Mouse (Mus musculus): Measurements from ENCODE around the gene Sugp2.

Gene Sugp2

GRCm38 (mm10) chr8:70234080-70234780 lies at the start of gene Sugp2, which contains the start of gene Armc6:
Sugp2 (plus strand) TSS chr8:70234226.
Armc6 (minus strand) TSS chr8:70234466.
- CTCF ChIA-PET: no interaction called here
- POLR2A ChIA-PET: interaction anchor here in 2 of 4 experiments (0.6 to 3.3 kb wide), 7 partner anchors 22 to 118 kb away, joined by 3 to 22 read pairs (median 3); partner anchors contain the start of genes Cope (in 1 of the 2), Ddx49 (in 1 of the 2), Slc25a42 (in 1 of the 2) and Upf1 (in 1 of the 2)

- ChIA-PET POLR2A (interaction anchor here in 1 of 4 experiments (0.8 to 1.5 kb wide), 2 partner anchors 15 to 23 kb away, joined by 3 to 4 read pairs; partner anchors contain the start of gene Slc25a42), CTCF (no interaction called here)
These were observed 45.3 kb upstream of the Sugp2 start for GRCm38 (mm10) chr8:70188707-70189106.

GRCm38 (mm10) chr8:70193238-70193637 lies 40.8 kb upstream of the Sugp2 start:
- ChIA-PET POLR2A (interaction anchor here in 2 of 4 experiments (0.9 to 1.9 kb wide), 3 partner anchors 10 to 49 kb away, joined by 3 to 5 read pairs (median 4); partner anchors contain the start of gene Slc25a42 (in 1 of the 2)), CTCF (interaction anchor here in 1 of 4 experiments (0.6 kb wide), 1 partner anchor 163 kb away, joined by 4 read pairs; no protein-coding TSS in a partner anchor)

- CTCF ChIA-PET: interaction anchor here in 3 of 4 experiments (0.5 to 1.1 kb wide), 4 partner anchors 11 to 106 kb away, joined by 3 to 8 read pairs (median 3); no protein-coding TSS in a partner anchor
These were observed 39.8 kb upstream of the Sugp2 start for GRCm38 (mm10) chr8:70194191-70194590.

GRCm38 (mm10) chr8:70195762-70196161 lies 38.3 kb upstream of the Sugp2 start:
- ChIA-PET POLR2A (interaction anchor here in 3 of 4 experiments (0.6 to 1.5 kb wide), 7 partner anchors 11 to 986 kb away, joined by 3 to 7 read pairs (median 3); partner anchors contain the start of gene Slc25a42 (in 2 of the 3)), CTCF (interaction anchor here in 3 of 4 experiments (0.6 to 1.4 kb wide), 8 partner anchors 13 to 129 kb away, joined by 3 to 7 read pairs (median 4); partner anchors contain the start of genes Slc25a42 (in 1 of the 3) and Tm6sf2 (in 1 of the 3))

More at GRCm38 (mm10) chr8:70194191-70194590, 39.8 kb upstream of the Sugp2 start:
- POLR2A ChIA-PET: interaction anchor here in 2 of 4 experiments (0.9 to 1.9 kb wide), 5 partner anchors 9 to 42 kb away, joined by 3 to 6 read pairs (median 5); partner anchors contain the start of gene Slc25a42 (in 1 of the 2)

DNA sequence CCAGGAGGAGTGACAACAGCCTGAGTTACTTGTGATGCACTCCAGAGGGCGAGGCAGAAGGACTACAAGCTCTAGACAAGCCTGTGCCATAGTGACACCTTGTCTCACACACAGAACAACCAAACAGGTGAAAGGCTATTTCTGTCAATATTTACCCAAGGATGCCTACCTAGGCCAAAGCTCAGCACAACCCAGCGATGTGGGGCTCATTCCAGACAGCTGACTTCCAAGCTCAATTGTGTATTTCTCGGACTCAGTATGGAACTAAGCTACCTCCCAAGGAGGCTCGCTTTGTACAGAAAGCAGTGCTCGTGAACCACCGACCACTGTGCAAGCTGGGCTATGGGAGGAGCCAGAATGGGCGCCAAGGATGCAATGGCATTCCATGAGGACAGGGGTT lies 36.4 kb upstream of the Sugp2 start:
- CTCF ChIA-PET: interaction anchor here in 3 of 4 experiments (0.8 to 1.1 kb wide), 5 partner anchors 10 to 196 kb away, joined by 3 to 4 read pairs (median 4); no protein-coding TSS in a partner anchor
- POLR2A ChIA-PET: interaction anchor here in 3 of 4 experiments (0.6 to 4.0 kb wide), 7 partner anchors 11 to 299 kb away, joined by 3 to 15 read pairs (median 3); partner anchors contain the start of gene Slc25a42 (in 1 of the 3)

DNA sequence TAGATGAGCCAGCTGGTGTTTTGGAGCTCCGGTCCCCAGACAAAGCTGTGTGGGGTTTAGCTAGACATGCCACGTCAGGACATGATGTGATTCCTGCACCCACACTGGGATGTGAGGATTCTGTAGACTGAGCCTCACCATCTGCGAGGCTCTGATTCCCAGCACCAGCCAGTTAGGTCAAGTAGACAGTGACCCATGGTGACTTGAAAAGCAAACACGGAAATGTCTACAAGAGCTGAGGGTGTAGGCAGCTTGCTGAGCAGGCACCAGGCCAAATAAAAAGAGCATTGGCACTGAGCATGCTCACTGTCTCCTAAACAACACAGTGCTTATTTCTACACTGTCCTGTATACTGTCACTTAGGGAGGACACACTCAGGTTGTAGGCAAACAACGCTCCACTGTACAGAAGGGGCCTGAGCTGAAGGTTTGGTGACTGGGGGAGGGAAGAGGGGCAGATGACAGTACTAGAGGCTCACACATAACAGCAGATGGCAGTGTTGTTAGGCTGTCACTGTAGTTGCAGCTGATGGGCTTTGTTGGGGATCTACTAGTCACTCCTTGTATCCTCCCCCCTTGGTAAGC lies 33.8 kb upstream of the Sugp2 start:
- ChIA-PET POLR2A (interaction anchor here in 2 of 4 experiments (0.6 to 4.0 kb wide), 6 partner anchors 8 to 37 kb away, joined by 3 to 15 read pairs (median 4); partner anchors contain the start of gene Slc25a42 (in 2 of the 2)), CTCF (interaction anchor here (0.6 to 2.7 kb wide), 6 partner anchors 10 to 53 kb away, joined by 3 to 12 read pairs (median 4); partner anchors contain the start of gene Slc25a42 (in 2 of the 4))

DNA sequence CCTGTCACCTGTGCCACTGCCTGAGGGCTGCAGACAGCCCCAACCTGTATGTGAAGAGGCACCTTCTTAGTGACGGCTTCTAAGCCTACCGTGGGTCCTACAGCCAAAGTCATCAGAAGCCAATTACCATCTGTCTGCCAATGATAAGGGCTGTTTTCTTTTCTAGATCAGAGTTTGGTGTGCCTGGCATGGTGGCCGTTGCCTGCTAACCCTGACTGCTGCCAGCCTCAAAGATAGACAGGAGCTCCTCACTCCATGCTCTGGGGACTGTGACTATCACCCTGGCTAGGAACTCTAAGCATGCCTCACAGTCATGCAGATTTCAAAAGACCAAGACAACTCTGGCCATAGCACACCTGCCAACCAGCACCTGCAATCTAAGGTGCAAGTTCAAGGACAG lies 32.6 kb upstream of the Sugp2 start:
- ChIA-PET POLR2A (interaction anchor here in 1 of 4 experiments (4.0 kb wide), 1 partner anchor 11 kb away, joined by 15 read pairs; the partner anchor contains the start of gene Slc25a42), CTCF (no interaction called here)

GRCm38 (mm10) chr8:70203072-70203471 lies 31.0 kb upstream of the Sugp2 start:
- POLR2A ChIA-PET: interaction anchor here in 2 of 4 experiments (0.6 to 2.4 kb wide), 4 partner anchors 9 to 1068 kb away, joined by 3 to 13 read pairs (median 6); partner anchors contain the start of gene Slc25a42 (in 2 of the 2)
- CTCF ChIA-PET: interaction anchor here in 2 of 4 experiments (0.6 to 1.1 kb wide), 4 partner anchors 10 to 202 kb away, joined by 3 to 4 read pairs (median 3); partner anchors contain the start of genes Slc25a42 (in 1 of the 2) and Tm6sf2 (in 1 of the 2)

DNA sequence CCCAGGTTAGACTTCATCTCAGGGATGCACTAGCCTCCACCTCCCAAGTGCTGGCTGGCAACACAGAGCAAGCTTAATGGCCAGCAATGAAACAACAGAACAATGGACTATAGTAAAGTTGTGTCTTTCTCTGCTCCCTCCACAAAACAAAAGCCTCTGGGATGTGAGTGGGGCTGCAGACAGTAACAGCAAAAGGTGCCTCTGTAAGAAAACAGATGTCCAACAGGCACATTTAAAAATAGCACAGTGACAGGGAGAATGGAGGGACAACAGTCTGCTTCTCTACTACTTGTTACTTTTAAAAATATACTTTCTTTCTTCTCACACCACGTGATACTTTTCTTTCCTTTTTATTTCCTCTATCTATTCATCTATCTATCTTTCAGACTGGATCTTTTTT lies 29.3 kb upstream of the Sugp2 start:
- CTCF ChIA-PET: no interaction called here
- POLR2A ChIA-PET: no interaction called here

DNA sequence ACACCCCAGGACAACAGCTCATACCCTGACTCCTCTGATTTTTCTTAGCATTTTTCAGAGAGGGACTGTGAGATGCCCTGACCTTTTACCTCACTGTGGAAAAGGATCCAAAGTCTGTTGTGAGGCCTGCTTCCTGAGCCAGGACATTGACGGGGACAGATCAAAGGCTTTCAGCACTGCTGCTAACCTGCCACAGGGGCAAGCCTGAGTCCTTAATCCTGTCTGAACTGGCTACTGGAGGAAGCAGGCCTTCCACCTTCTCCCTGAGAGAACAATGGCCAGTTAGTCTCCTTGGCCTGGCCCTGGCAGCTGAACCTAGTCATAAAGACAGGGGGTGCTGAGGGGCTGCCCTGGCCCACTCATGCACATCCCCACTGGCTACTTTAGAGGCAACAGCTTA lies 25.9 kb upstream of the Sugp2 start:
- ChIA-PET POLR2A (interaction anchor here in 2 of 4 experiments (0.9 to 1.3 kb wide), 7 partner anchors 8 to 166 kb away, joined by 3 read pairs; partner anchors contain the start of gene Tmem161a (in 1 of the 2)), CTCF (interaction anchor here in 2 of 4 experiments (0.9 to 1.3 kb wide), 4 partner anchors 11 to 42 kb away, joined by 3 to 7 read pairs (median 4); no protein-coding TSS in a partner anchor)

DNA sequence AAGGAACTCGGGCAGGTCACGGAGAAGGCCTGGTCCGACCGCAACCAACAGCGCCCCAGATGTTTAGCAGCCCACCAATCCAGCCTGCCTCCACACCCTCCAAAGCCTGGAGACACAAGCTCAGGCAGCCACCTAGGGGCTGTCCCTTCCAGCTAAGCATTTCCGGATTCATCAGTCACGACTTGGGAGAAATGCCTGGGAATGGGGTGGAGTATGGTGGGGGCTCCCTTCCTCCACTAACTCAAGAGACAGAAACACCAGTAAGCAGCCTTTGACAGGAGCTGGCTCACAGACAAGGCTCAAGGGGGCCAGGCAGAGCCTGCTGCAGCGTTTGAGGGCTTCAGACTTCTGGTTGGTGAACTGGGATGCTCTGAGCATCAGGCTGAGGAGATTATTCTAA lies 23.5 kb upstream of the Sugp2 start:
- CTCF ChIA-PET: interaction anchor here in 3 of 4 experiments (0.6 to 1.4 kb wide), 10 partner anchors 10 to 391 kb away, joined by 3 to 5 read pairs (median 3); no protein-coding TSS in a partner anchor
- POLR2A ChIA-PET: interaction anchor here in 3 of 4 experiments (0.6 to 3.2 kb wide), 14 partner anchors 10 to 1358 kb away, joined by 3 to 24 read pairs (median 3); partner anchors contain the start of genes Tm6sf2 (in 1 of the 3), Tmem161a (in 1 of the 3) and Zfp868 (in 1 of the 3)

- POLR2A ChIA-PET: interaction anchor here (0.6 to 3.2 kb wide), 23 partner anchors 8 to 462 kb away, joined by 3 to 24 read pairs (median 6); partner anchors contain the start of genes Gatad2a (in 1 of the 4), Hapln4 (in 1 of the 4), Tm6sf2 (in 1 of the 4) and Tmem161a (in 1 of the 4)
- CTCF ChIA-PET: interaction anchor here in 3 of 4 experiments (0.5 to 2.6 kb wide), 6 partner anchors 11 to 433 kb away, joined by 3 to 21 read pairs (median 4); no protein-coding TSS in a partner anchor
These were observed 22.8 kb upstream of the Sugp2 start for GRCm38 (mm10) chr8:70211275-70211674.

DNA sequence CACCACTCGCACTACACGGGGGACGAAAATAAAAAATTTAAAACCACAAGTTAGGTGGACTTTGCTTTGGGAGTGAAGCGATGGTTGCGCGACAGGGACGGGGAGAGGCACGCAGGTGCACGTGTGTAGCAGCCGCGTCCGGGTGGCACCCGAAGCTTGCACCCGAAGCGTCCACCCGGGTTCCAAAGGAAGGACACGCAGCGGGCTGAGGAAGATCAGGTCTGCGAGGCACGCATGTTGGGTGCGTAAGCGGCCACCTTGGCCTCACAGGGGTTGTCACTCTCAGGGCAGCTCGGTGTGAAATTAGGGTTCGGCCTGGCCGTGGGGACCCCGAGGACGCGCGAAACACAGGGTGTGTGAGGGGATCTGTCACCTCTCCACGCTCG lies 22.3 kb upstream of the Sugp2 start:
- ChIA-PET CTCF (interaction anchor here (0.5 to 2.6 kb wide), 10 partner anchors 10 to 586 kb away, joined by 3 to 21 read pairs (median 4); partner anchors contain the start of gene Zfp868 (in 1 of the 4)), POLR2A (interaction anchor here (0.5 to 3.2 kb wide), 91 partner anchors 8 to 628 kb away, joined by 3 to 24 read pairs (median 5); partner anchors contain the start of genes Gatad2a (in 2 of the 4), Klhl26 (in 2 of the 4), Upf1 (in 2 of the 4) and Armc6 (in 1 of the 4))

- POLR2A ChIA-PET: interaction anchor here (0.5 to 3.2 kb wide), 151 partner anchors 8 to 685 kb away, joined by 3 to 24 read pairs (median 4); partner anchors contain the start of genes Nr2c2ap (in 3 of the 4), Borcs8 (in 2 of the 4), Gatad2a (in 2 of the 4) and Jund (in 2 of the 4)
These were observed 21.6 kb upstream of the Sugp2 start, which contains the start of gene Slc25a42 for GRCm38 (mm10) chr8:70212112-70213055. Slc25a42 (minus strand) TSS chr8:70212305.

GRCm38 (mm10) chr8:70214411-70214810 lies 19.6 kb upstream of the Sugp2 start:
- ChIA-PET POLR2A (interaction anchor here in 2 of 4 experiments (0.6 to 2.7 kb wide), 3 partner anchors 9 to 64 kb away, joined by 3 to 21 read pairs (median 3); no protein-coding TSS in a partner anchor), CTCF (interaction anchor here in 1 of 4 experiments (0.6 kb wide), 1 partner anchor 190 kb away, joined by 3 read pairs; no protein-coding TSS in a partner anchor)

More at GRCm38 (mm10) chr8:70212112-70213055, 21.6 kb upstream of the Sugp2 start, which contains the start of gene Slc25a42:
- CTCF ChIA-PET: interaction anchor here in 3 of 4 experiments (0.5 to 2.6 kb wide), 19 partner anchors 9 to 652 kb away, joined by 3 to 21 read pairs (median 4); partner anchors contain the start of genes Tmem161a (in 1 of the 3) and Zfp868 (in 1 of the 3)

Measured in embryonic stem cell, embryonic (primary cell).